Mouse (Mus musculus) MEL (cell line): Measurements from ENCODE around the gene Tfdp2. TPM values are rescaled to one million over a fixed set of nuclear protein-coding genes. Genes with fewer than 3 reads are reported as not detected.
A peak's percentile ranks its signal among the peaks of the same experiment; 100 is the strongest.

ENCODE experiments used
- DNase-seq: peaks from one replicate; pipeline ENCODE4 v3.0.0; 2011; ENCODE audit warnings: low read depth, low spot score
- H3K27ac ChIP-seq: 2 replicates; pipeline ENCODE4 v1.5.1; 2012; ENCODE audit warnings: low read depth, mild to moderate bottlenecking, control low read depth, low read length, moderate library complexity; ENCODE audit not compliant: control insufficient read depth
- H3K27me3 ChIP-seq, 2 experiments: fragments of 150-350 bp in 1 of 2; sonication (generic) in 1 of 2; 2 replicates each; pipeline ENCODE4 v1.6.1; 2012; ENCODE audit warnings: low read length in 2 of 2, mild to moderate bottlenecking in 2 of 2, improper control_type of control experiment in 1 of 2, moderate library complexity in 1 of 2; ENCODE audit not compliant: insufficient read depth in 2 of 2, control insufficient read depth in 1 of 2
- H3K36me3 ChIP-seq, 2 experiments: 2 replicates each; pipeline ENCODE4 v1.6.1; 2012 to 2014; ENCODE audit warnings: low read length in 2 of 2, improper control_type of control experiment in 1 of 2, inconsistent platforms in 1 of 2, mild to moderate bottlenecking in 1 of 2; ENCODE audit not compliant: insufficient read depth in 2 of 2, control insufficient read depth in 1 of 2
- H3K4me1 ChIP-seq, 2 experiments: fragments of 150-350 bp in 1 of 2; sonication (generic) in 1 of 2; 2 replicates each; pipeline ENCODE4 v1.6.1; 2012; ENCODE audit warnings: low read length in 2 of 2, improper control_type of control experiment in 1 of 2, mild to moderate bottlenecking in 1 of 2; ENCODE audit not compliant: insufficient read depth in 2 of 2, control insufficient read depth in 1 of 2
- H3K4me3 ChIP-seq, 2 experiments: fragments of 150-350 bp in 1 of 2; sonication (generic) in 1 of 2; 2 replicates each; pipeline ENCODE4 v1.5.1; 2012; ENCODE audit warnings: low read depth in 2 of 2, low read length in 2 of 2, mild to moderate bottlenecking in 2 of 2, moderate library complexity in 2 of 2, control low read depth in 1 of 2, improper control_type of control experiment in 1 of 2; ENCODE audit not compliant: control insufficient read depth in 1 of 2, insufficient read depth in 1 of 2
- H3K79me2 ChIP-seq: 2 replicates; pipeline ENCODE4 v1.6.1; 2012; ENCODE audit warnings: mild to moderate bottlenecking, low read length, moderate library complexity; ENCODE audit not compliant: control insufficient read depth, poor library complexity, insufficient read depth
- H3K9ac ChIP-seq: 2 replicates; pipeline ENCODE4 v1.6.1; 2012; ENCODE audit warnings: low read depth, mild to moderate bottlenecking, control low read depth, low read length, moderate library complexity; ENCODE audit not compliant: control insufficient read depth, poor library complexity, severe bottlenecking
- H3K9me3 ChIP-seq: fragments of 150-350 bp; sonication (generic); replicated peaks from 2 replicates; pipeline ENCODE4 v1.6.1; 2012; ENCODE audit warnings: mild to moderate bottlenecking, low read length, improper control_type of control experiment, moderate library complexity; ENCODE audit not compliant: insufficient read depth
- CTCF ChIP-seq, 3 experiments: IDR thresholded peaks in 2 of 3; conservative IDR thresholded peaks in 1 of 3; 2 replicates each; pipeline ENCODE4 v1.5.1; 2011 to 2012; ENCODE audit warnings: low read length in 3 of 3, low read depth in 2 of 3, mild to moderate bottlenecking in 2 of 3, improper control_type of control experiment in 1 of 3, inconsistent platforms in 1 of 3, mixed read lengths in 1 of 3, moderate library complexity in 1 of 3; ENCODE audit not compliant: control insufficient read depth in 1 of 3, insufficient read depth in 1 of 3, poor library complexity in 1 of 3, severe bottlenecking in 1 of 3
- GATA1 ChIP-seq: IDR thresholded peaks from 2 replicates; pipeline ENCODE4 v1.6.1; 2011; ENCODE audit warnings: low read depth, low read length, improper control_type of control experiment
- MAFK ChIP-seq: IDR thresholded peaks from 2 replicates; pipeline ENCODE4 v1.6.1; 2011; ENCODE audit warnings: low read depth, mild to moderate bottlenecking, low read length, improper control_type of control experiment, borderline replicate concordance
- MYB ChIP-seq: IDR thresholded peaks from 2 replicates; pipeline ENCODE4 v1.6.1; 2011; ENCODE audit warnings: mild to moderate bottlenecking, low read depth, low read length, improper control_type of control experiment
- POLR2A ChIP-seq, 2 experiments: IDR thresholded peaks; 2 replicates each; pipeline ENCODE4 v1.6.1; 2011 to 2012; ENCODE audit warnings: low read length in 2 of 2, mild to moderate bottlenecking in 2 of 2, control low read depth in 1 of 2, improper control_type of control experiment in 1 of 2, low read depth in 1 of 2, moderate library complexity in 1 of 2; ENCODE audit not compliant: control insufficient read depth in 1 of 2, insufficient read depth in 1 of 2, poor library complexity in 1 of 2
- POLR2AphosphoS2 ChIP-seq: IDR thresholded peaks from 2 replicates; pipeline ENCODE4 v1.6.1; 2011; ENCODE audit warnings: low read length, improper control_type of control experiment
- RAD21 ChIP-seq: IDR thresholded peaks from 2 replicates; pipeline ENCODE4 v1.6.1; 2011; ENCODE audit warnings: mild to moderate bottlenecking, low read depth, low read length, improper control_type of control experiment
- RCOR1 ChIP-seq: IDR thresholded peaks from 2 replicates; pipeline ENCODE4 v1.6.1; 2012; ENCODE audit warnings: low read depth, mild to moderate bottlenecking, inconsistent platforms, low read length, improper control_type of control experiment
- SMC3 ChIP-seq: IDR thresholded peaks from 2 replicates; pipeline ENCODE4 v1.6.1; 2011; ENCODE audit warnings: low read depth, low read length, improper control_type of control experiment
- TBP ChIP-seq: IDR thresholded peaks from 2 replicates; pipeline ENCODE4 v1.8.0; 2011; ENCODE audit warnings: low read depth, low read length, improper control_type of control experiment
- polyA plus RNA-seq, 2 experiments: library from polyadenylated mRNA; stranded (reverse) in 1 of 2; unstranded in 1 of 2; fragments of >175 nt in 1 of 2; fragments of >200 nt in 1 of 2; gene quantifications; 2 replicates each; pipeline versions ENCODE4 v1.2.1 to v1.2.4; 2012; ENCODE audit warnings: low replicate concordance in 2 of 2, low read depth in 1 of 2; ENCODE audit not compliant: insufficient read length in 2 of 2, insufficient read depth in 1 of 2, missing spikeins in 1 of 2
- total RNA-seq: library from RNA; depleted of rRNA; stranded (reverse); fragments of 300-350 nt; gene quantifications from 2 replicates; pipeline ENCODE4 v1.2.3, GENCODE M21; 2012

Gene Tfdp2
- total and polyA plus RNA-seq, 3 experiments: 7.7 to 15.4 TPM; not detected in 1

GRCm38 (mm10) chr9:96186701-96187100 lies 9.4 kb upstream of the Tfdp2 start:
- H3K27me3 ChIP-seq: no peaks in the 10 kb centered on the region
- H3K4me3 ChIP-seq: no peak overlapping the region
- H3K36me3 ChIP-seq: peaks cover 0 to 7% of the 10 kb centered on the region in 2 experiments; a peak in 2 of 4 replicates
- H3K4me1 ChIP-seq: peaks cover 0 to 15% of the 10 kb centered on the region in 2 experiments; a peak in 3 of 4 replicates
- no peaks in the 10 kb centered on the region for H3K9me3 ChIP-seq
- peak; percentile 60 for DNase-seq
- no peaks in the 10 kb centered on the region for H3K79me2 ChIP-seq
- no peak overlapping the region for H3K27ac ChIP-seq
- TF ChIP-seq RAD21 (no peak), GATA1 (peak; percentile 83), POLR2A (IDR thresholded peaks at IDR 0.05; ENCODE audit: control insufficient read depth in 1 of 2, insufficient read depth in 1 of 2, low read depth in 1 of 2, low read length in 2 of 2, poor library complexity in 1 of 2) (no peak), SMC3 (no peak)
- TF ChIP-seq, all 39 proteins: peak for 1
- no peak overlapping the region for H3K9ac ChIP-seq

DNA sequence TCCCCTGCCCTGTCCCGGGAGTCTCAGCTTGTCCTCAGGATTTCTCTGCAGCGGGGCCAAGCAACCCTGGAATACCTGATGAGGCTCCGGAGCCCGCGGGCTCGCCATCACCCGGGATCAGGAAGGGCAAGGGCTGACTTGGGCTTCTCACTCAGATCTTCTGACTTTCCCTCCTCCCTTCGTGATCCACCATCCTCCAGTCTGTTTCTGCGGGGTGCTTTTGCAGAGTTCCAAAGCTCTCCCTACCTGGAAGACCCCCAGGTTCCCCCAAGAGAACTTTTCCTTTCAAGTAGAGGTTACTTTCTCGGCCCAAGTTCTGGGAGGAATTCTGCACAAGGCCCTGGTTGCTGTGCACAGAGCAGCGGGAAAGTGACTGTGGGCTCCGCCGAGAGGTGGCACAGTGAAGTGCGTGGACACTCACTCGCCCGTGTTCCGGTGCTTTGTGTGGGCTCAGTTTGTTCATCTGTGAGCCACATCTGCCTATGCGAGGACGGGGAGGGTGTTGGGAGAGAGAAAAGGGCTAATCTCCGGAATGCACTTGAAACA lies 634 bp downstream of the Tfdp2 start:
- Histone ChIP-seq H3K79me2 (peaks cover 4% of the 10 kb centered on the region; the same call in 1 of the 2 replicates), H3K27me3 (no peaks in the 10 kb centered on the region; a peak in 1 of 4 replicates), H3K4me1 (peaks cover 0 to 9% of the 10 kb centered on the region in 2 experiments; a peak in 1 of 4 replicates), H3K27ac (no peak overlapping the region), H3K4me3 (peak overlapping the region; percentile 60 to 97), H3K9me3 (no peaks in the 10 kb centered on the region), H3K36me3 (peaks cover 0 to 3% of the 10 kb centered on the region in 2 experiments; a peak in 1 of 4 replicates), H3K9ac (peak overlapping the region; percentile 79)
- no peak for TF ChIP-seq MAFK
- TF ChIP-seq CTCF (IDR thresholded peaks at IDR 0.05 in 2 of 3, conservative IDR thresholded peaks at IDR 0.05 in 1 of 3; ENCODE audit: control insufficient read depth in 1 of 3, insufficient read depth in 1 of 3, low read depth in 2 of 3, low read length in 3 of 3, poor library complexity in 1 of 3, severe bottlenecking in 1 of 3): peak in 1 of 3 experiments; percentile 11; a peak in 1 of 6 replicates
- peak; percentile 60 for DNase-seq

DNA sequence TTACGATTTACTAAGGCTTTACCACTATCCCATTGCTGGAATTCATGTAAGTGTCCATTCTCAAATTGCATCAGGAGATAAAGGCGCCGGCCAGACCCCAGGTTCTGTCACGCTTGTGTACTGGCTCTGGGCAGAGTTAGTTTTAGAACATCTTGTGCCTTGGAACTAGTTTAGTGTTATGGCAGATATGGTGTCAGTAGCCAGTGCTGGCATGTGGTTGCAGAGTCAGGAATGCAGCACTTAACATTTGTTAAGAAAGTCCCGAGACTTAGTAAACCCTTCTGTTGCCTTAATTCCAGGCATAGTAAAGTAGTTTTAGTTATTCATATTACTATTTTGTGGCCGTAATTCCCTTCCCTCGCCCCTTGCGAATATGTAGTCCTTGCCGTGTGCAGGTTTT lies 1.7 kb downstream of the Tfdp2 start:
- Histone ChIP-seq H3K27ac (no peak overlapping the region), H3K9me3 (no peaks in the 10 kb centered on the region), H3K4me3 (no peak overlapping the region), H3K27me3 (no peaks in the 10 kb centered on the region; a peak in 1 of 4 replicates), H3K79me2 (peaks cover 4% of the 10 kb centered on the region; the same call in 1 of the 2 replicates), H3K36me3 (peaks cover 0 to 3% of the 10 kb centered on the region in 2 experiments; a peak in 1 of 4 replicates), H3K4me1 (peaks cover 0 to 9% of the 10 kb centered on the region in 2 experiments; a peak in 1 of 4 replicates), H3K9ac (no peak overlapping the region)
- no peak for DNase-seq
- TF ChIP-seq TBP (no peak), POLR2AphosphoS2 (no peak), MYB (no peak), RCOR1 (no peak)
